Mouse (Mus musculus) lung, adult 2 months (tissue): ENCODE measurements at regions not wholly inside any gene's neighbourhood (a gene's known extent, or its start where the extent isn't known, plus 50 kb on each side); places are given as distances from the start of the nearest gene placed in this dataset.

Source experiments
- CTCF ChIP-seq: fragments of 200-500 bp; IDR thresholded peaks from 2 replicates; pipeline ENCODE4 v1.5.1; 2011; ENCODE audit warnings: mild to moderate bottlenecking, low read length, control low read depth; ENCODE audit not compliant: insufficient read depth
- POLR2A ChIP-seq: fragments of 200-500 bp; IDR thresholded peaks from 2 replicates; pipeline ENCODE4 v1.6.1; 2011; ENCODE audit warnings: low read depth, mild to moderate bottlenecking, control low read depth, low read length, borderline replicate concordance; ENCODE audit errors: extremely low read depth

GRCm38 (mm10) chr9:103899311-103899710 is 103.0 kb upstream of the Nphp3 start:
- TF ChIP-seq CTCF (no peak), POLR2A (no peak)
